Mouse (Mus musculus): ENCODE data around the gene Upb1.

DNA sequence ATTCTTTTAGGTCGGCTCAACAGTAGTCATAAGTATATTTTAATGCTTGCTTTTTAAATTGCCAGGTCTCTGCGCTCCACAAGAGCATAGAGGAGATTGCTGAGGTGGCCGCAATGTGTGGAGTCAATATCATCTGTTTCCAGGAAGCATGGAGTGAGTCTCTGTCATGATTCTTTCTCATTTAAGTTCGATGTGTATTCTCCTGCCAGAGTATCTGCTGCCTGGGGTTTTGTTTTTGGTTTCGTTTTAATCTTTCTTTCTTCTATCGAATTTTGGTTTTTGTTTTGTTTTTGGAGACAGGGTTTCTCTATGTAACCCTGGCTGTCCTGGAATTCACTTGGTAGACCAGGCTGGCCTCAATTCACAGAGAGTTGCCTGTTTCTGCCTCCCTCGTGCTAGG, 14.0 kb downstream of the Upb1 start:
- TF ChIP-seq POLR2A (IDR thresholded peaks at IDR 0.05; ENCODE audit: control insufficient read depth, extremely low read depth, insufficient read depth, low read length, poor library complexity) (no peak), CTCF (IDR thresholded peaks at IDR 0.05; ENCODE audit: borderline replicate concordance, control insufficient read depth, extremely low read depth, insufficient read depth, low read length, poor library complexity) (no peak)
